Mouse (Mus musculus): ENCODE measurements around the gene Tst.

- TF ChIP-seq CTCF (IDR thresholded peaks at IDR 0.05; ENCODE audit: low read depth), result no peak
- TF ChIP-seq EP300 (IDR thresholded peaks at IDR 0.05; ENCODE audit: low read depth), result no peak
These were observed 25.0 kb downstream of the Tst start for GRCm38 (mm10) chr15:78380741-78381140.
